Mouse (Mus musculus) spleen, postnatal 10 days (tissue): ENCODE data around the gene Npr1.
A peak's percentile ranks its signal among the peaks of the same experiment; 100 is the strongest.

ENCODE experiments used
- DNase-seq, 2 experiments: peaks; one replicate each; pipeline ENCODE4 v3.0.0; 2021 to 2022; ENCODE audit warnings: low spot score in 2 of 2

Npr1 gene

DNA sequence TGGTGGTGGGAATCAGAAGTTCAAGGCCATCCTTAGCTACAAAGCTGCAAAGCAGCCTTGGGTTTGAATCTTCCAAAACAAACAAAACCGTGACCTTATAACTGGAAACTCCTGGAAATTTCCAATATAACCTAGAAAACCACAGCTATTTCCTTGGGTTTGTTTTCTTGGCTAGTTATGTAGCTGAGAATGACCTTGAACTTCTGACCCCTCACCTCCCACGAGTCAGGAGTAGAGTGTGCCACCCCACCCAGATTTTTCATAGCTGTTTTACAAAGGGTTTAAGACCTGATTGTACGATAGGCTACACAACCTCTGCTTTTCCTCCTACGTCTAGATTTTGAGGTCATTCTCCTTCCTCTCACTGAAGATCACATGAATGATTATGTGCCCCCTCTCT, 28.5 kb downstream of the Npr1 start:
- DNase-seq = no peak

DNA sequence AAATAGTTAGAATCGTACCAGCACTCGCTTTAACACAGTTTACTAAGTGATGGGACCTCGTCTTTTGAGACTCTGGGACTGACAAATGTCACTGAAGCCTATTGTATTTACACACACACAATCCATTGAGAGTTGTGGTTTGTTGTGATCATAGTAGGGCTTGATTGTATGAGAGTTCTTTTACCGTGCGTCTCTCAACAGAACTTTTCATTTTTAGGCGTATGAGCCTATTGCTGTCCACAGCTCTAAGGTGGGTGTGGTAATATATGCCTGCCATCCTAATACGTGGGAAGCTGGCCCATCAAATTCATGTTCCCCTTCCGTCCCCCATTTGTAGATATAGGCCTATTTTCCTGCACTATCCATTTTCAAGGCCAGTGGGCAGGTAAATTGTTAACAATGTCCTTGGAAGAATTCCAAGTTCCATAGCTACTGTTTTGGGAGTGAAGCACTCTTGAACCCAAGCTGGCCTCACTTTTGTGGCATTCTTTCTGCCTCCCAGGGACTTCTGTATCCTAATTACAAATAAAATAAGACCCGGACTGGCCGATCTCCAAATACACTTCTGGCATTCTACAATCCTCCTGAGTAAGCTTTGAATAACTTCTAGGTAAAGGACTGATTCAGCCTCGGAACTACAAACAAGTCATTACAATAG, 31.5 kb downstream of the Npr1 start:
- DNase-seq = no peak

DNA sequence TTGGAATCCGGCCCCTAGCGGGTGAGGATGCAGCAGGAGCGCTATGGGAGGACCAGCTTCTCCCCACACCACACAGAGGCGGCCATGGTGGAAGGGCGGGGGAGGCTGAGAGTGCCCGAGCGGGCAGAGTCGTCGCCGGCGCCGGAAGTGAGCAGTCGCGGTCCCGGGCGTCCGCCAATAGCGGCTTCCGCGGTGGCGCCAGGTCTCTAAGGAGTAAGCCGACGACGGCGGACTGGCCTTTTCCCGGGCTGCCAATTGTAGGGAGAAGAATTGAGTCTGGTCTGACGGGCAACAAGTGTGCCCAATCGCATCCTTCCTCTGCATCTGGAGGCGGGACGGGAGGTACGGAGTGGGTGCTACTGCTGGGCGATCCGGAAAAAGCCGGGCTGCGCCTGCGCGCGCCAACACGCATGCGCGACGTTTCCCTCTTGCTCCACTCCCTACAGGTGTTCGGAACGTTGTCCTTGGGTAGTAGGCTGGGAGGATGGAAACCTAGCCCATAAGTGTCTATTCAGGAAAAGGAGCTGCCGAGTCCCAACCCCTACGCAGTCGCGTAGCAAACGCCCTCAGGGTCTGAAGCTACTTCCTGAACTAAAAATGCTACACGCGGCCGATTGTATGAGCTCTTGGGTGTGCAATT, 32.2 kb downstream of the Npr1 start, which contains the start of gene Ints3:
Ints3 (minus strand) TSS at position 242 of the 640 bp plus-strand sequence.
- DNase-seq = peak; percentile 99

DNA sequence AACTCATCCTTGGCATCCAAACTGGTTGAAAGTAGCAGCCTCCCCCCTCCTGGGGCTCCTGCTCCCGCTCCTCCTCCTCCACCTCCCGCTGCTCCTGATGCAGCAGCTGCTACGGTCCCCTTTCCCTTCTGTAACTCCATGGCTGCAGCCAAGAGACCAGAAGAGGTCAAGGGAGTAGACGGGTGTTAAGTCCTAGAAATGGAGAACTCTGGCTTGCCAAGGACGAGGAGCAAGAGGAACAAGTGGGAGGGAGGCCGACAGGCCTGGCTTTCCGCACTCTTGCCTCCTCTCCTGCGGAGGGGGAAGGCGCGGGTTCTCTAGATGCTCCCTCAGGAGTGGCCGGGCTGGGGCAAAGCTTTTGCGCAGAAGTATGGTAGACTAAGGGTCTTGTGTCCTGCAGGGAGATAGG, 32.9 kb downstream of the Npr1 start:
- peak in 1 of 2 experiments; percentile 71 for DNase-seq

DNA sequence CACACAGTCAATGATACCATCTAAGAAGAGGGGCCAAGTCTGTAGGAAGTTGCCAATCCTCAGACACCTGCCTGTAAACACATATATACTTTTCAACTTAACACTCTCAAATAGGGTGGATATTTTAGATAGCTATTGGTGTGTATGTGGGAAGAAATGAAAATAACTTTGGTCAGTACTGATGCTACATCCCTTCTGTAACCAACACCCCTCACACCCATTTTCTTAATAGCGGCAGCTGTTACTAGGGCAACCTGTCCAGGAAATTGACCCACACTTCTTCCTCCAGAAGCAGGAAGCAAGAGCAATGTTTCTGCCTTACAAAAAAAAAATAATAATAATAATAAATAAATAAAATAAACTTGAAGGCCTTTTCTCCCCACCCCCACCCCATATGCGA, 33.3 kb downstream of the Npr1 start:
- DNase-seq = no peak

DNA sequence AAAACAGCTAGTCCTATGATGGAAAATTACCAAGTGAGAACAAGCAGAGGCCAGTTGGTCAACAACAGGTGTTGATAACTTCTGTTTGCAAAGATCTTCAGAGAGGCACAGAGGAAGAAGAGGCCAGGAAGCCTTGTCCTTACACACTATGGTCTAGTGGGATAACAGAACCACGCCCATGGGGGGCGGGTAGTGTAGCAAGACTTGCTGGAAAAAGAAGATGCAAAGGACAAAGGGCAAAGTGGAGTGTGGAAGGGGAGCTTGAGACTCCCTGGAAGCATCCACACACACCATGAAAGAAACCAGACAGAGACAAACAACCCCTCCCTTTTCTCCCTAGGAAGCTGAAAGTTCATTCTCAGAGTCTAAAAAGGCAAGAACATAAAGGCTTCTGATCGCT, 36.1 kb downstream of the Npr1 start:
- DNase-seq = no peak

DNA sequence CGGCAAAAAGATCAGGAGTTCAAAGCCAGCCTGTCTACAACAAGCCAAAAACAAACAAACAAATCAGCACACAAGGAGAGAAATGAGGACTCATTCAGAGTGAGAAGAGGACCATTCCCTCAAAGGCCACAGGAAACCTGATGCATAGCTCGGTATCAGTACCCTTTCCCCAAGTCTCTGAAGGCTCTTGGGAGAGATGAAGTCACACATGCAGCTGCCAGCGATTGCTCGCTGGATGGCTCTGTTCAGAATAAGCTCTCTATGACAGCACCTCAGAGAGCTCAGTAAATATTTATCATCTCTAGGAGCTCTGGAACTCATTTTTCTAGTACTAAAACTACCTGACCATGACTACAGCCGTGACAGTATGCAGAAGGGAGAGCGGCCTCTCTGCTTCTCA, 37.5 kb downstream of the Npr1 start:
- DNase-seq = no peak

DNA sequence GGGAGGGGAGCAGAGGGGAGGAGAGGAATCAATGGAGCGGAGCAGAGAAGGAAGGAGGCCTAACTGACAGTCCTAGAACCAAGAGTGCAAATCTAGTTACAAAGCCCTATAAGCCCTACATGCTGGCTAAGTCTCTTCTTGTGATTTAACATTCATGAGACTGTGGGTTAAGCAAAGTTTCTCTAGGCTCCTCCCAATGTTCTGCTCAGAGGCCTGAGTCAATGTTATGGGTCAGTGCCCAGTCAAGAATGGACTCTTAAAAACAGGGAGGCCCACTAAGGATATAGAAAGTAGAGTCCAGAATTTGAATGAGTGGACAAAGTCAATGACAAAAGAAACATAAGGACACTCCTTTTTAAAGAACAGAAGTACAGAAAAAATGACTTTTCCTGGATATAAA, 38.1 kb downstream of the Npr1 start:
- DNase-seq = no peak

DNA sequence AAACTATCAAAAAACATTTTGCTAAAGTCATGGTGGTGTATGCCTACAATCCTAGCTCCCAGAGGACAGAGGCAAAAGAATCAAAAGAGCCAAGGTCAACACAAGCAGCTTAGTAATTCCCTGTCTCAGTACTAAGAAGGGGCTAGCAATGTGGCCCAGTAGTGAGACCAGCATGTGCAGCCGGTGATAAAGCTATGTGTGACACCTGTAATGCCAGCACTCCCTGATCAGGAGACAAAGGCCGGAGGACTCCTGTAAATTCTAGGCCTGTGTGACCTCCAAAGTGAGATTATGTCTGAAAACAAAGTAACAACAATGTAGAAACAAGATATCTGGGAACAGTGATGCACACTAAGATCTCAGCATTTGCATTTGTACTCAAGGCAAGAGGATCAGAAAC, 40.2 kb downstream of the Npr1 start:
- no peak for DNase-seq

DNA sequence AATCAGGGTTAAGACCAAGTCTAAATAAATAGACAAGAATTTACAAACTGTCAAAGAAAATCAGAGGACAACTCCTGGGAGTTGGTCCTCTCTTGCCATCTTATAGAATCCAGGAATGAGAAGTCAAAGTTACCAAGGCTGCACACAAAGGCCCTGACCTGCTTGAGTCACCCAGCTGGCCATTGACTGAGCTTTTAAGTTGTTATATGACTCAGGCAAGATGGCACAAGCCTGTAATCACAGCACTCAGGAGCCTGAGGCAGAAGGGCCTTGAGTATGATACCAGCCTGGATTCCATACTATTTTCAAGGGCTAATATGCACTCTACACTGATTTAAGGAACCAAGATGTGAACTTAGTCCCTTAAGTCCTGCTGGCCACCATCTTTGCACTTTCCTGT, 42.1 kb downstream of the Npr1 start:
- no peak for DNase-seq

DNA sequence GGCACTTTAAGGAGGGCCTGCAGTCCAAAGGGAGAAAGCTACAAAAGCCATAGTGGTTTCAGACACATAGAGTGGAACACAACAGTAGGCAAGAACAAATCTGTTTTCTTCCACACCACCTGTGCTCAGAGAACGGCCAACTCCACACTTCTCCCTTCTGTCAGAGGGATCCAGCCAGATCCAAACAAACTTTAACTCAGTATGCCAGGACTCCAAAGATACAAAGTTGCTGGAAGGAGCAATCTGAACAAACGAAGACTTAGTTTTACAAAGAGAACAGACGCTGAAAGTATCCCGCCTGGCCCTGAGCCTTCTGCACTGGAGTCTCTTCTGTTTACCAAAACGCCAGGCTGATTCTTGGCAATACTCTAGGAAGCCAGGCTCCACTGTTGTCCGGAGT, 45.0 kb downstream of the Npr1 start:
- no peak for DNase-seq

DNA sequence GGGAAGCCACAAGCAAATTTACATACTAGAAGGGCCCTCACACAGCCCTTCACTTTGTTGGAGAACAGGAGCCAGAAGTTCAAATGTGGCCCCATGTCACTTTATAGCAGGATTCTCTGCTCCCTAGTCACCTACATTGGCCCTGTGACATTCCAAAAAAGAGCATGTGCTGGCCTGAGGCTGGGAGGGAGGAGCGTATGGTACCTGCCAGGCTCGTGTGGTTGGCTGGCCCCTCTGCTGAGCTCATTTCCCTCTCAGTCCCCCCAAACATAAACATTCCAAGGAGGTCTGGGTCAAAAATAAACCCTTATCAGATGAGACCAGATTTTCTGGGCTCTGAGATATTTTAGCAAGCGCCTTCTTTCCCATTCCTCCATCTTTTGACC, 52.7 kb downstream of the Npr1 start:
- no peak for DNase-seq

DNA sequence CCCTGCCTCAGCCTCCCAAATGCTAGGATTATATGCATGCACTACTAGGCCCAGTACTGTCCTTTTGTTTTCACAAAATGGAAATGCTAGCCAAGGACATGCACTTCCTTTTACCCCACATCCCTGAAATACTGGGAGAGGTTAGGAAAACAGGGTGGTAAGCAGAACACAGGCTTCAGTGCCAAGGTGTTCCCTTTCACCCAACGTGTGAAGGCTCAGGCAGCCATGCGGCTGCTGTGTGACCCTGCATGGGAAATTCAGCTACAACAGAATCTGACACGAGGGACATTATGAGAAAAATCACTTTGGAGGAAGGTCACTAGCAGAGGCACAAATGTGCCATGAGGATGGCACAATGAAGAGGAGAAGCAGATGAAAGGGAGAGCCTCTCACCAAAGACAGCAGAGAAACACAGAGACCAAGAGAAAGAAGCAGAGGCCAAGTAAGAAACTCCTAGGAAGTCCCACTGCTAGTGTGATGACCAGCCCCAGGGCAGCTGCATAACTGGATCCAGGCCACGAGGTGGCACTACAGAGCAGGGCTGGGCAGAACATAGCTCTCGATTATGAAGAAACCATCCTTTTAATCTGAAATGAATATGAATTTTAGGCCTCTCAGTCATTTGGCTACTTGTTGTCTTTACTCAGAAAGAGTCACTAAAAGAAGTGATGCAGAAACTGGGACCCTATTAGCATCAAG, 53.2 kb downstream of the Npr1 start:
- peak; percentile 56 to 80 for DNase-seq

DNA sequence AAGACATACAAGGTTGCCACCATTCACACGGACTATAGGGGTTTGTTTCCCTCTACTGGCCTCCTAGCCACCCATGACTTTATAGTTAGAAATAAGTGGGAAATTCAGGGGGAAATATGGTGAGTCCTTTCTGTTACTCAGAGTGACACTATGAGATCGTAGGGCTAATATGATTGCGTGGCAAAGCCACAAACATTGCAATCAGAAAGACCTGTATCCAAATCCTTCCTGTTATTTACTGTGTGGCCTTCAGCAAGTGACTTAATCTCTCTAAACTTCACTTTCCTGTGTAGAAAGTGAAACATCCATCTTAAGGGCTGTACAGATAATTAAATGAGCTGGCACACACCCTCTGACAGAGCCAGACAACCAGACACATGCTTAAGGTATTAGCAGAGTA, 56.9 kb downstream of the Npr1 start:
- DNase-seq = no peak

DNA sequence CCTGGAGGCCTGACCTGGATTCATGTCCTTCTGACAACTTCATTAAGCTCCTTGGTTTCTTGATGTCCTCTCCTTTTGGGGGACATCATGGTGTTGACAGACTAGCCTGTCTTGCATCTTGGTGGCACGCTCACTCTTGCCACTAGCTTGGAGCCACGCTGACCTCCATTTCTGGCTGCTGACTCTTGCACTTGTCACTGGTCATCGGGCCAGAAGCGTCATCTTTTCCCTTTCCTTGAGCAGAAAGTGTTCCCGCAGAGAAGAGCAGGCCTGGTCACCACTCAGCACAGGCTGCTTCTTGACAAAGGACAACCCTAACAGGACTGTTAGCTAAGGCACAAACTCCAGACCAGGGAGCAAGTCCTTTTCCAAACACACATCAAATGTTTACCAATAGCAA, 59.3 kb downstream of the Npr1 start:
- DNase-seq = no peak

DNA sequence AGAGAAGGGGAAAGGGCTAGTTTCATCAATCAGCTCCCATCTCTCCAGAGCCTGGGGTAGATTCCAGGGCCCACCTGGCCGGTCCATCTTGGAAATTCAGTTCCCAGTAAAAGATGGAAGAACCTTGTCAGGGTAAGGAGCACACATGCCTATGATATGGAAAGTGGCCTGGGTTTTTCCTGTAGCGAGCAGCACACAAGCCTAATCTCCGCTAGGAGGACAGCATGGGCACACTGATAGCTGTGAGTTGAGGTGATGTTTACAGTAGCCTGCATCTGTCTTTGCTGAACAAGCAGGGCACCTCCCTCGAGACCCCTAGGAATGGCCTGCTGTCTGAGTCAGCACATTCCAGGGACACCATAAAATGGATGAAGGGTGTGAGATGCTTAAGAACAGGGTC, 61.1 kb downstream of the Npr1 start:
- no peak for DNase-seq

DNA sequence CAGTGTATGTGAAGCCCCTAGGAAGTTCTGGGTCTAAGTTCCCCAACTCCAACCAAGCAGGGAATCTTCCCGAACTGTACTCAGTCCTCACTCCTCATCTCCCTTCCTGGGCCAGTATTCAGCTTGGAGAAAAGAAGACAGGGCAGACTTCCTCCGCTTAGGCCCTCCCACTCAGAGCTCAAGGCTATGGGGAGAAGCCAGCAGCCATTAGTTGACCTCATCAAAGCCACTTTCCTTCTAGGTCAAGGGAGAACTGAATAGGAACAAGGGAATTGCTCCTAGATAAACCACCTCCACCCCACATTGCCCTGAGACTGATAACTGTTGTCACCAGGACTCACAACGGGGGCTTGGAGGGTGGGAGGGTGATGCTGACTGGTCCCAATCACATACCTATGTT, 61.5 kb downstream of the Npr1 start:
- DNase-seq = no peak

DNA sequence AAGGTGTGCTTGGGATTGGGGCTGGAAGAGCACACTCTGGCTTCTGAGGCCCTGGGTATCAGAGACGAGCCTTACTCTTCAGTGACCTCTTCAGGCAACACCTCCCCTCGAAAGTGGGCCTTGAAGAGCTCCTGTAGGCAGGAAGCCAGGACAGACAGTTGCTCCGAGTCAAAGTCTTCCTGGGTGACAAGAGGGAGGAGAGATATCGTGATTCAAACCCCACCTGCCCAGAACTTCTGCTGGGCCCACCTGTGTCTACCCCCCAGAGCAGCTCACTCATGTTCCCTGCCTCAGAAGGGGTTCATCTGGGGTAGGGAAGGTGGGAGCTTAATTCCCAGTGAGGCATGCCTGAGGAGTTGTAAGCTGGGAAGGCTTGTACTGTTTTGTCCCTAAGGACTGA, 64.7 kb downstream of the Npr1 start:
- no peak for DNase-seq
